Comparison of ENCODE assay signal across 8 mouse cellular contexts in genomic region chr11:30266691-30267035, GRCm38 (mm10). TPM values are rescaled to one million over a fixed set of nuclear protein-coding genes. Genes with fewer than 3 reads are reported as not detected.
DNase-seq lines count a peak whose midpoint lies in the region; ATAC-seq and TF ChIP-seq lines count a peak whose summit lies in the region.

No protein-coding gene starts in this region.

- H3K27me3 ChIP-seq in kidney, embryonic 15.5 days: no peaks in the 10 kb centered on the region
- no peaks in the 10 kb centered on the region for H3K27me3 ChIP-seq in hindbrain, embryonic 14.5 days (ENCODE audit: control insufficient read depth, insufficient read depth, low read length)
- no peaks in the 10 kb centered on the region for H3K27me3 ChIP-seq in midbrain, embryonic 14.5 days (ENCODE audit: control insufficient read depth, insufficient read depth, low read length)

- peaks cover 25% of the 10 kb centered on the region for H3K4me1 ChIP-seq in kidney, embryonic 15.5 days
- H3K4me1 ChIP-seq in cortical plate, adult 2 months (ENCODE audit: control insufficient read depth, insufficient read depth, low read length): no peaks in the 10 kb centered on the region; the same call in 1 of the 2 replicates
- H3K4me1 ChIP-seq in hindbrain, embryonic 14.5 days (replicated peaks; ENCODE audit: control insufficient read depth, insufficient read depth, low read length): peaks cover 33% of the 10 kb centered on the region
- H3K4me1 ChIP-seq in midbrain, embryonic 14.5 days (ENCODE audit: control insufficient read depth, insufficient read depth, low read length): peaks cover 26% of the 10 kb centered on the region

- no peak for TF ChIP-seq CTCF in cortical plate, adult 2 months (IDR thresholded peaks at IDR 0.05; ENCODE audit: extremely low read depth, insufficient read depth, low read length)

- H3K9ac ChIP-seq in kidney, embryonic 15.5 days: peak overlapping the region; percentile 80
- peak overlapping the region; percentile 97 for H3K9ac ChIP-seq in hindbrain, embryonic 14.5 days
- H3K9ac ChIP-seq in midbrain, embryonic 14.5 days (replicated peaks; ENCODE audit: low read length): peak overlapping the region; percentile 98

- H3K4me2 ChIP-seq in kidney, embryonic 15.5 days: peak overlapping the region; percentile 89
- peak overlapping the region; percentile 89 for H3K4me2 ChIP-seq in hindbrain, embryonic 14.5 days (replicated peaks)
- peak overlapping the region; percentile 69 for H3K4me2 ChIP-seq in midbrain, embryonic 14.5 days (ENCODE audit: low read length)

- 0 out of 2 replicates have a peak, but pooled peaks have one; percentile 6 for TF ChIP-seq POLR2A in cortical plate, adult 2 months (IDR thresholded peaks at IDR 0.05; ENCODE audit: extremely low read depth, insufficient read depth, low read length)

- ATAC-seq in kidney, embryonic 15.5 days (replicated peaks; ENCODE audit: low FRiP score): no peak
- ATAC-seq in hindbrain, embryonic 14.5 days (ENCODE audit: low FRiP score): peak; percentile 4
- ATAC-seq in midbrain, embryonic 14.5 days (ENCODE audit: low FRiP score, low TSS enrichment): peak; percentile 15; the same call in 1 of the 2 replicates

- H3K4me3 ChIP-seq in kidney, embryonic 15.5 days (replicated peaks): peak overlapping the region; percentile 68
- H3K4me3 ChIP-seq in cortical plate, adult 2 months (ENCODE audit: insufficient read depth, low read length): peak overlapping the region; percentile 98
- peak overlapping the region; percentile 83 for H3K4me3 ChIP-seq in hindbrain, embryonic 14.5 days (replicated peaks; ENCODE audit: low read length)
- peak overlapping the region; percentile 100 for H3K4me3 ChIP-seq in midbrain, embryonic 14.5 days (replicated peaks; ENCODE audit: low read depth, low read length)

- whole genome bisulfite sequencing in kidney, embryonic 15.5 days: 6% methylated on average over 7 of the region's 7 CpGs
- 2% methylated on average over 7 of the region's 7 CpGs for WGBS in hindbrain, embryonic 14.5 days
- WGBS in midbrain, embryonic 14.5 days: 1% methylated on average over 7 of the region's 7 CpGs

- H3K27ac ChIP-seq in kidney, embryonic 15.5 days: peak overlapping the region; percentile 96
- H3K27ac ChIP-seq in cortical plate, adult 2 months (ENCODE audit: insufficient read depth, low read length): peak overlapping the region; percentile 99
- peak overlapping the region; percentile 92 for H3K27ac ChIP-seq in hindbrain, embryonic 14.5 days
- H3K27ac ChIP-seq in midbrain, embryonic 14.5 days (replicated peaks; ENCODE audit: low read depth, low read length): peak overlapping the region; percentile 97

- no peaks in the 10 kb centered on the region for H3K36me3 ChIP-seq in kidney, embryonic 15.5 days
- H3K36me3 ChIP-seq in hindbrain, embryonic 14.5 days (replicated peaks; ENCODE audit: control insufficient read depth, insufficient read depth): no peaks in the 10 kb centered on the region
- H3K36me3 ChIP-seq in midbrain, embryonic 14.5 days (ENCODE audit: control insufficient read depth, insufficient read depth, low read length): no peaks in the 10 kb centered on the region

- intact Hi-C loops in left cerebral cortex, postnatal 14 days (cut with DNase I): loop anchor here (10.0 kb wide), 2 partner anchors 112 to 208 kb away; partner anchors contain the start of gene 4930505A04Rik

- no peak for DNase-seq in kidney, adult 8-10 months
- DNase-seq in hindbrain, embryonic 14.5 days (ENCODE audit: low spot score): no peak
- no peak for DNase-seq in midbrain, embryonic 14.5 days
- DNase-seq in left cerebral cortex, postnatal 14 days (ENCODE audit: low spot score in 2 of 2): no peak
- DNase-seq in ovary, postnatal 14 days (ENCODE audit: low spot score): no peak
- DNase-seq in embryo, embryonic 10 days (ENCODE audit: low spot score): no peak

- no peaks in the 10 kb centered on the region for H3K9me3 ChIP-seq in kidney, embryonic 15.5 days (replicated peaks)
- H3K9me3 ChIP-seq in hindbrain, embryonic 14.5 days (ENCODE audit: control insufficient read depth, low read length): no peaks in the 10 kb centered on the region
- H3K9me3 ChIP-seq in midbrain, embryonic 14.5 days (ENCODE audit: control insufficient read depth, low read length): no peaks in the 10 kb centered on the region

RNA-seq across cellular contexts. Expression of gene Sptbn1, which starts 1.3 kb away (rescaled TPM):
- polyA plus RNA-seq in kidney, embryonic 15.5 days (2015; fragmentation: Nextera tagmentation; extraction: Ambion mirVana): 114 and 119 TPM in 2 replicates
- 313 and 317 TPM in 2 replicates for polyA plus RNA-seq in cortical plate, adult 2 months (2012; rRNA removed)
- polyA plus RNA-seq in hindbrain, embryonic 14.5 days (2014; fragmentation: Nextera tagmentation; extraction: Ambion mirVana): 209 and 221 TPM in 2 replicates
- polyA plus RNA-seq in midbrain, embryonic 14.5 days (2014; fragmentation: Nextera tagmentation; extraction: Ambion mirVana): 152 and 181 TPM in 2 replicates
- 100 to 1,000 TPM; 711 to 761 TPM for total RNA-seq in left cerebral cortex, postnatal 14 days (2021)
